Mouse (Mus musculus) liver, postnatal 0 days (tissue): ENCODE data around the gene Glcci1.
"Not testable (repeated sequence)": the region's sequence is repeated elsewhere in the genome, so short reads cannot be mapped to it uniquely, and the experiment has no call there.

Experiments used
- CTCF ChIP-seq: sonication (generic); IDR thresholded peaks from 2 replicates; pipeline ENCODE4 v1.5.1; 2016; ENCODE audit warnings: antibody characterized with exemption, low read depth
- EP300 ChIP-seq: IDR thresholded peaks from 2 replicates; pipeline ENCODE4 v1.6.1; 2016; ENCODE audit warnings: antibody characterized with exemption, low read depth, mild to moderate bottlenecking

DNA sequence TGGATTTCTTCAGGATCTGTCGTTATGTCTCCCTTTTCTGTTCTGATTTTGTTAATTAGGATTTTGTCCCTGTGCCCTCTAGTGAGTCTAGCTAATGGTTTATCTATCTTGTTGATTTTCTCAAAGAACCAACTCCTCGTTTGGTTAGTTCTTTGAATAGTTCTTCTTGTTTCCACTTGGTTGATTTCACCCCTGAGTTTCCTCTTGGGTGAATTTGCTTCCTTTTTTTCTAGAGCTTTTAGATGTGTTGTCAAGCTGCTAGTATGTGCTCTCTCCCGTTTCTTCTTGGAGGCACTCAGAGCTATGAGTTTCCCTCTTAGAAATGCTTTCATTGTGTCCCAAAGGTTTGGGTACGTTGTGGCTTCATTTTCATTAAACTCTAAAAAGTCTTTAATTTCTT, 32.1 kb downstream of the Glcci1 start:
- TF ChIP-seq CTCF, EP300: not testable (repeated sequence)
